30 mouse cellular contexts compared by ENCODE assay signal in genomic region chr9:67807000-67807399, GRCm38 (mm10). TPM values are rescaled to one million over a fixed set of nuclear protein-coding genes. Genes with fewer than 3 reads are reported as not detected.
DNase-seq lines count a peak whose midpoint lies in the region; ATAC-seq and TF ChIP-seq lines count a peak whose summit lies in the region.
"Had no signal": no experiment of that assay in that cellular context is flagged by ENCODE, and none has a peak within 500 bp of the region (broad histone marks: within the 10 kb centered on the region; RNA-seq: fewer than 3 reads in every experiment).

No protein-coding gene starts in this region.

- no peak for TF ChIP-seq EP300 in stomach, postnatal 0 days (optimal IDR thresholded peaks at IDR 0.05)

- intact Hi-C loops in heart, postnatal 25 days (cut with DNase I), result no loop called here

- no peaks in the 10 kb centered on the region for H3K36me3 ChIP-seq in heart, embryonic 12.5 days
- H3K36me3 ChIP-seq in heart, embryonic 15.5 days, result no peaks in the 10 kb centered on the region
- H3K36me3 ChIP-seq in stomach, embryonic 14.5 days (ENCODE audit: control insufficient read depth, insufficient read depth, low read length), result no peaks in the 10 kb centered on the region
- no peaks in the 10 kb centered on the region for H3K36me3 ChIP-seq in stomach, postnatal 0 days (ENCODE audit: control insufficient read depth, insufficient read depth, low read length)
- no peaks in the 10 kb centered on the region for H3K36me3 ChIP-seq in liver, embryonic 12.5 days
- H3K36me3 ChIP-seq: embryonic facial prominence, embryonic 12.5 days; embryonic facial prominence, embryonic 15.5 days; hindbrain, embryonic 10.5 days; hindbrain, embryonic 13.5 days; intestine, embryonic 15.5 days had no signal

- H3K4me1 ChIP-seq in heart, embryonic 12.5 days (replicated peaks), result peaks cover 31% of the 10 kb centered on the region
- peaks cover 14% of the 10 kb centered on the region for H3K4me1 ChIP-seq in heart, embryonic 15.5 days (replicated peaks)
- H3K4me1 ChIP-seq in stomach, embryonic 14.5 days (ENCODE audit: control insufficient read depth, insufficient read depth, low read length), result no peaks in the 10 kb centered on the region
- no peaks in the 10 kb centered on the region for H3K4me1 ChIP-seq in stomach, postnatal 0 days (replicated peaks; ENCODE audit: control insufficient read depth, insufficient read depth)
- H3K4me1 ChIP-seq in liver, embryonic 12.5 days, result peaks cover 6% of the 10 kb centered on the region; the same call in 1 of the 2 replicates
- H3K4me1 ChIP-seq: embryonic facial prominence, embryonic 12.5 days; embryonic facial prominence, embryonic 15.5 days; hindbrain, embryonic 10.5 days; intestine, embryonic 15.5 days had no signal

- H3K27me3 ChIP-seq in heart, embryonic 12.5 days (replicated peaks), result no peaks in the 10 kb centered on the region; the same call in 1 of the 2 replicates
- 0 out of 2 replicates have a peak, but pooled peaks cover 5% of the 10 kb centered on the region for H3K27me3 ChIP-seq in heart, embryonic 15.5 days
- H3K27me3 ChIP-seq in stomach, embryonic 14.5 days (ENCODE audit: control insufficient read depth, insufficient read depth, low read length), result no peaks in the 10 kb centered on the region
- no peaks in the 10 kb centered on the region for H3K27me3 ChIP-seq in stomach, postnatal 0 days (ENCODE audit: control insufficient read depth, insufficient read depth, low read length)
- peaks cover 14% of the 10 kb centered on the region for H3K27me3 ChIP-seq in liver, embryonic 12.5 days (replicated peaks)
- H3K27me3 ChIP-seq: embryonic facial prominence, embryonic 12.5 days; embryonic facial prominence, embryonic 15.5 days; hindbrain, embryonic 13.5 days; intestine, embryonic 15.5 days had no signal

- DNase-seq in heart, adult 9 months (ENCODE audit: low spot score in 2 of 2), result no peak
- no peak for DNase-seq in heart, postnatal 25 days (ENCODE audit: low spot score)
- DNase-seq in stomach, postnatal 0 days (ENCODE audit: low spot score), result no peak
- DNase-seq: adrenal gland, adult 2 months; adrenal gland, postnatal 14 days; cerebellum, adult 11 months; cerebellum, adult 2 months; cerebellum, adult 9-11 months; cerebellum, postnatal 25 days; forebrain, postnatal 0 days; gastrocnemius, adult 2 months; gastrocnemius, postnatal 14 days; heart, adult 2 months; kidney, adult 11 months; kidney, adult 8-10 months had no signal

- H3K9ac ChIP-seq in heart, embryonic 12.5 days, result no peak overlapping the region
- no peak overlapping the region for H3K9ac ChIP-seq in heart, embryonic 15.5 days
- no peak overlapping the region for H3K9ac ChIP-seq in stomach, embryonic 14.5 days (replicated peaks; ENCODE audit: low read depth, low read length)
- H3K9ac ChIP-seq in stomach, postnatal 0 days (ENCODE audit: low read length), result no peak overlapping the region
- no peak overlapping the region for H3K9ac ChIP-seq in liver, embryonic 12.5 days
- H3K9ac ChIP-seq: embryonic facial prominence, embryonic 12.5 days; embryonic facial prominence, embryonic 15.5 days; forebrain, postnatal 0 days; hindbrain, embryonic 13.5 days; intestine, embryonic 15.5 days had no signal

- 0 out of 2 replicates have a peak, but pooled peaks cover 3% of the 10 kb centered on the region for H3K9me3 ChIP-seq in heart, embryonic 12.5 days (replicated peaks)
- no peaks in the 10 kb centered on the region for H3K9me3 ChIP-seq in heart, embryonic 15.5 days (replicated peaks)
- H3K9me3 ChIP-seq in stomach, embryonic 14.5 days (ENCODE audit: control insufficient read depth, low read depth, low read length), result no peaks in the 10 kb centered on the region
- H3K9me3 ChIP-seq in stomach, postnatal 0 days (ENCODE audit: control insufficient read depth, low read length), result no peaks in the 10 kb centered on the region
- no peaks in the 10 kb centered on the region for H3K9me3 ChIP-seq in liver, embryonic 12.5 days (replicated peaks)
- H3K9me3 ChIP-seq: embryonic facial prominence, embryonic 12.5 days; embryonic facial prominence, embryonic 15.5 days; hindbrain, embryonic 10.5 days; hindbrain, embryonic 13.5 days; intestine, embryonic 15.5 days had no signal

- TF ChIP-seq CTCF in stomach, postnatal 0 days (IDR thresholded peaks at IDR 0.05; ENCODE audit: low read depth), result no peak

- H3K4me2 ChIP-seq in heart, embryonic 12.5 days, result peak overlapping the region; percentile 26
- peak overlapping the region; percentile 17 for H3K4me2 ChIP-seq in heart, embryonic 15.5 days
- H3K4me2 ChIP-seq in stomach, embryonic 14.5 days (replicated peaks; ENCODE audit: low read depth, low read length), result no peak overlapping the region
- H3K4me2 ChIP-seq in stomach, postnatal 0 days (replicated peaks; ENCODE audit: low read depth), result no peak overlapping the region
- H3K4me2 ChIP-seq in liver, embryonic 12.5 days, result no peak overlapping the region
- H3K4me2 ChIP-seq: embryonic facial prominence, embryonic 12.5 days; embryonic facial prominence, embryonic 15.5 days; hindbrain, embryonic 13.5 days; intestine, embryonic 15.5 days had no signal

- ATAC-seq in heart, embryonic 12.5 days (ENCODE audit: insufficient number of reproducible peaks, low FRiP score), result 0 out of 2 replicates have a peak, but pooled peaks have one; percentile 59
- ATAC-seq in heart, embryonic 15.5 days (replicated peaks; ENCODE audit: insufficient number of reproducible peaks, insufficient read depth, low FRiP score, low read depth), result peak; percentile 50; the same call in 1 of the 2 replicates
- ATAC-seq in stomach, embryonic 14.5 days (ENCODE audit: insufficient number of reproducible peaks, insufficient read depth, low FRiP score, low read depth), result peak; percentile 46; the same call in 1 of the 2 replicates
- no peak for ATAC-seq in stomach, postnatal 0 days (ENCODE audit: low FRiP score, low TSS enrichment)
- no peak for ATAC-seq in liver, embryonic 12.5 days
- ATAC-seq: CD4-positive, CD25-positive, alpha-beta regulatory T cell, adult 4 months; forebrain, embryonic 14.5 days; forebrain, postnatal 0 days; hindbrain, embryonic 16.5 days; intestine, embryonic 15.5 days had no signal

- H3K27ac ChIP-seq in heart, embryonic 12.5 days (ENCODE audit: poor library complexity, severe bottlenecking), result peak overlapping the region; percentile 58
- peak overlapping the region; percentile 32 for H3K27ac ChIP-seq in heart, embryonic 15.5 days
- no peak overlapping the region for H3K27ac ChIP-seq in stomach, embryonic 14.5 days (ENCODE audit: low read length)
- no peak overlapping the region for H3K27ac ChIP-seq in stomach, postnatal 0 days (replicated peaks)
- no peak overlapping the region for H3K27ac ChIP-seq in liver, embryonic 12.5 days
- H3K27ac ChIP-seq: embryonic facial prominence, embryonic 12.5 days; embryonic facial prominence, embryonic 15.5 days; gastrocnemius, adult 2 months; heart, adult 2 months; hindbrain, embryonic 10.5 days; hindbrain, embryonic 13.5 days; intestine, embryonic 15.5 days had no signal

- H3K4me3 ChIP-seq in heart, embryonic 12.5 days, result no peak overlapping the region
- no peak overlapping the region for H3K4me3 ChIP-seq in heart, embryonic 15.5 days
- no peak overlapping the region for H3K4me3 ChIP-seq in stomach, embryonic 14.5 days (ENCODE audit: low read depth, low read length)
- H3K4me3 ChIP-seq in stomach, postnatal 0 days (ENCODE audit: low read depth, low read length), result no peak overlapping the region
- H3K4me3 ChIP-seq in liver, embryonic 12.5 days, result no peak overlapping the region
- H3K4me3 ChIP-seq: embryonic facial prominence, embryonic 12.5 days; embryonic facial prominence, embryonic 15.5 days; gastrocnemius, adult 2 months; heart, adult 2 months; hindbrain, embryonic 10.5 days; hindbrain, embryonic 13.5 days; intestine, embryonic 15.5 days had no signal

- 24% methylated on average over 5 of the region's 5 CpGs for WGBS in heart, embryonic 12.5 days
- 23% methylated on average over 5 of the region's 5 CpGs for WGBS in heart, embryonic 15.5 days
- 32% methylated on average over 5 of the region's 5 CpGs for WGBS in stomach, embryonic 14.5 days
- 41% methylated on average over 5 of the region's 5 CpGs for WGBS in stomach, postnatal 0 days
- 53% methylated on average over 5 of the region's 5 CpGs for WGBS in liver, embryonic 12.5 days (ENCODE audit: insufficient replicate concordance)

RNA-seq across cellular contexts. Expression of gene C2cd4a, which starts 25.1 kb away (rescaled TPM):
- polyA plus RNA-seq in heart, embryonic 12.5 days (2016; fragmentation: Nextera tagmentation; extraction: Ambion mirVana), result 0.22 and 0.28 TPM in 2 replicates
- 0.09 TPM in 1 of 2 replicates, not detected in the other for polyA plus RNA-seq in heart, embryonic 15.5 days (2015; fragmentation: Nextera tagmentation; extraction: Ambion mirVana)
- not detected for total RNA-seq in heart, postnatal 25 days (2021)
- 1.4 and 1.9 TPM in 2 replicates for polyA plus RNA-seq in stomach, embryonic 14.5 days (2014; fragmentation: Nextera tagmentation; extraction: Ambion mirVana)
- polyA plus RNA-seq in stomach, postnatal 0 days (2015; fragmentation: Nextera tagmentation; extraction: Ambion mirVana), result 2.8 and 3.6 TPM in 2 replicates
- polyA plus RNA-seq in liver, embryonic 12.5 days (2016; fragmentation: Nextera tagmentation; extraction: Ambion mirVana), result 6.4 and 6.5 TPM in 2 replicates
- total RNA-seq: adrenal gland, adult 2 months; adrenal gland, postnatal 14 days; common myeloid progenitor, adult 5-6 weeks; gastrocnemius, adult 2 months; heart, adult 2 months; MEL had no signal
- polyA plus RNA-seq: CD4-positive, CD25-positive, alpha-beta regulatory T cell, adult 4 months; hindbrain, embryonic 10.5 days had no signal

RNA-seq across cellular contexts. Expression of gene Vps13c, which starts 33.2 kb away (rescaled TPM):
- 6.3 and 7.0 TPM in 2 replicates for polyA plus RNA-seq in heart, embryonic 12.5 days (2016; fragmentation: Nextera tagmentation; extraction: Ambion mirVana)
- polyA plus RNA-seq in heart, embryonic 15.5 days (2015; fragmentation: Nextera tagmentation; extraction: Ambion mirVana), result 3.6 and 4.7 TPM in 2 replicates
- total RNA-seq in heart, postnatal 25 days (2021), result 10 to 100 TPM; 39.9 to 44.4 TPM
- 11.4 and 12.5 TPM in 2 replicates for polyA plus RNA-seq in stomach, embryonic 14.5 days (2014; fragmentation: Nextera tagmentation; extraction: Ambion mirVana)
- polyA plus RNA-seq in stomach, postnatal 0 days (2015; fragmentation: Nextera tagmentation; extraction: Ambion mirVana), result 3.8 and 4.5 TPM in 2 replicates
- polyA plus RNA-seq in liver, embryonic 12.5 days (2016; fragmentation: Nextera tagmentation; extraction: Ambion mirVana), result 9.7 and 11.7 TPM in 2 replicates

RNA-seq across cellular contexts. Expression of gene C2cd4b, which starts 47.8 kb away (rescaled TPM):
- 2.7 and 3.8 TPM in 2 replicates for polyA plus RNA-seq in heart, embryonic 12.5 days (2016; fragmentation: Nextera tagmentation; extraction: Ambion mirVana)
- polyA plus RNA-seq in heart, embryonic 15.5 days (2015; fragmentation: Nextera tagmentation; extraction: Ambion mirVana), result 1.1 TPM in 2 replicates
- 1 to 10 TPM; 1.6 to 1.9 TPM for total RNA-seq in heart, postnatal 25 days (2021)
- polyA plus RNA-seq in stomach, embryonic 14.5 days (2014; fragmentation: Nextera tagmentation; extraction: Ambion mirVana), result 0.42 and 0.48 TPM in 2 replicates
- 2.9 and 3.8 TPM in 2 replicates for polyA plus RNA-seq in stomach, postnatal 0 days (2015; fragmentation: Nextera tagmentation; extraction: Ambion mirVana)
- polyA plus RNA-seq in liver, embryonic 12.5 days (2016; fragmentation: Nextera tagmentation; extraction: Ambion mirVana), result 0.12 TPM in 1 of 2 replicates, not detected in the other
- total RNA-seq: common myeloid progenitor, adult 5-6 weeks; gastrocnemius, adult 2 months; MEL had no signal
- polyA plus RNA-seq: C2C12; CD4-positive, CD25-positive, alpha-beta regulatory T cell, adult 4 months had no signal

Comparison
In these comparisons a context has a peak if more than half of its experiments do, and no peak if none do; other contexts are left out.
1. ATAC-seq: peak in heart, embryonic 12.5 days (single experiment), heart, embryonic 15.5 days (single experiment) and stomach, embryonic 14.5 days (single experiment); none in stomach, postnatal 0 days (single experiment) and liver, embryonic 12.5 days (single experiment).
2. H3K27ac ChIP-seq: peak in heart, embryonic 12.5 days (single experiment) and heart, embryonic 15.5 days (single experiment); none in stomach, embryonic 14.5 days (single experiment), stomach, postnatal 0 days (single experiment) and liver, embryonic 12.5 days (single experiment).
3. H3K4me2 ChIP-seq: peak in heart, embryonic 12.5 days (single experiment) and heart, embryonic 15.5 days (single experiment); none in stomach, embryonic 14.5 days (single experiment), stomach, postnatal 0 days (single experiment) and liver, embryonic 12.5 days (single experiment).